Mouse (Mus musculus) stomach, postnatal 0 days (tissue): ENCODE results near the gene C8g.

Experiments used
- CTCF ChIP-seq: IDR thresholded peaks from 2 replicates; pipeline ENCODE4 v1.5.1; 2016; ENCODE audit warnings: antibody characterized with exemption, low read depth, mild to moderate bottlenecking, moderate library complexity
- EP300 ChIP-seq: optimal IDR thresholded peaks from 2 replicates; pipeline ENCODE3; 2016; ENCODE audit warnings: antibody characterized with exemption

DNA sequence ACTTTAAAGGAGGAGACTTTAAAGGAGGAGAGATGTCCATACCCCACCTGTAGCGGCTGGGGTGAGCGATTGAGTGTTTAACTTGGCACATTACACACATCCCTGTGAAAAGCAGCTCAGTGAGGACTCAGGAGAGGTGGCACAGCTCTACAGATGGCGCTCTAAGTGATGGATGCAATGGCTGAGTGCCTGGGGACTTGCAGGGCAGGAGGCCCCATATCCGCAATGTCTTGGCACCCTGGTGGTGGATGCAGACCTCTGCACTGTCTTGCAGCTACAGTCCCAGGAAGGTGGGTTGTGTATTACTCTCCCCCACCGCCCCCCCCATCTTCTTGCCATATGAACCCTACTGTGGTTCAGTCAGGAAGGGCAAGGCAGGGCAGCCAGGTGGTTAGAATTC is 5.4 kb upstream of the C8g start:
- TF ChIP-seq CTCF (peak; percentile 60), EP300 (no peak)
